Mouse (Mus musculus): ENCODE measurements around the gene Olfr1364.

Olfr1364 gene

GRCm38 (mm10) chr13:21581659-21582058 lies at the start of gene Olfr1364:
Gene Olfr1364 (minus strand): TSS chr13:21581759.
- no peak for DNase-seq (ENCODE audit: low read depth in 1 of 2, low spot score in 2 of 2)

DNA sequence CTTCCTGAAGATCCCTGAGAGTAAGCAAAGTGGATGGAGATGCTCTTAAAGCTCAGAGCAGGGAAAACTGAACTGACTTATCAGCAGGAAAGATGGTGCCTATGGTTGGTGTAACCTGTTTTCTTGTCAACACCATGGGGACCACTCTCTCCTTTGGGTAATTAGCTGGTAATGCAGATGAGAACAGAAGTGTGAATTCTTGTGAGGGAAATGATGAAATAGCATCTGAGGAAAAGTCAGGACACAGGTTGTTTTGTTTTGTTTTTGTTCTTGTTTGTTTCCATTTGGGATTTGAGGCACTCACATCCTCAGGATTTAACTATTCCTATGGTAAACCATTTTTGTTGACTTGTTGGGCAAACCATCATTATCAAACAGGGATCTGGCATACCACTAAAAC lies 32.4 kb upstream of the Olfr1364 start, which contains the start of gene Olfr1362:
Gene Olfr1362, minus strand, starts transcription at position 101 of the 400 bp plus-strand sequence.
- DNase-seq (ENCODE audit: low read depth in 1 of 2, low spot score in 2 of 2): no peak

GRCm38 (mm10) chr13:21591618-21592017 lies 10.1 kb upstream of the Olfr1364 start:
- DNase-seq (ENCODE audit: low read depth in 1 of 2, low spot score in 2 of 2): no peak

GRCm38 (mm10) chr13:21559793-21560192 lies 21.8 kb downstream of the Olfr1364 start, which contains the start of gene Olfr1535:
Gene Olfr1535 (minus strand): TSS chr13:21559893.
- DNase-seq (ENCODE audit: low read depth in 1 of 2, low spot score in 2 of 2): no peak

GRCm38 (mm10) chr13:21550416-21551110 lies 31.0 kb downstream of the Olfr1364 start:
- DNase-seq (ENCODE audit: low read depth in 1 of 2, low spot score in 2 of 2): no peak

DNA sequence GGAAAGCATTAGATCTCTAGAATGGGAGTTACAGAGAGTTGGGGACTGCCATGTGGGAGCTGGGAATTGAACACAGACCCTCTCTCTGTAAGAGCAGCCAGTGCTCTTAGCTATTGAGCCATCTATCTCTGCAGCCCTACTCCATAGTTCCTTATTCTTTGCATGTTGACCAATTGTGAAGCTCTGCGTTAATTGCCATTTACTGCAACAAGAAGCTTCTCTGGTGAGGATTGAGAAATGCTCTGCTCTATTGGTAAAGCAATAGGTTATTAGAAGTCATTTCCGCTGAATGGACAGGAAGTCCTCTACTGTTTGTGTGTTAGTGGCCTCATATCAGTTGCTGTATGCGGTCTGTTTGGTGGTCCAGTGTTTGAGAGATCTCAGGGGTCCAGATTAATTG lies 32.1 kb downstream of the Olfr1364 start:
- no peak for DNase-seq (ENCODE audit: low read depth in 1 of 2, low spot score in 2 of 2)

- DNase-seq (ENCODE audit: low read depth in 1 of 2, low spot score in 2 of 2): no peak
Measured at GRCm38 (mm10) chr13:21542708-21543107, 38.9 kb downstream of the Olfr1364 start, which contains the start of gene Olfr1366. Gene Olfr1366 (minus strand): TSS chr13:21542808.

DNA sequence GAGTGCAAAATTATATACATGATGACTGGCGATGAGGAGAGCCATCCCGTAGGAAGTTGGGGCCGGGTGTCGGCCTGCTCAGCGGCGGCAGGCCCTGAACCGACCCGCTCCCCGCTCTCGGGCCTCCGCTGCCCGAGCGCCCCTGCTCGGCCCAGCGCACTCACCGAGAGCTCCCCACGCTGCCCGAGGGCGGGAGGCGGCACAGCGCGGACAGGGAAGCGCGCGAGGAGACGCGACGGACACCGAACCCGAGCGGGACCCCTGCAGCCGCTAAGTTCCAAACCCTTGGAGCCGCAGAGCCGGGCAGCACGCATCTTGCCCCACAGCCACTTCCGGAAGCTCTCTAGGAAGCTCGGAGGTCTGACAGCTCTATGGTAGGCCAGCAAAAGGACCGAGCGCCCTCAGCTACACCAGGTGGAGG lies 50.8 kb downstream of the Olfr1364 start, which contains the start of gene Zkscan8:
Gene Zkscan8, minus strand, starts transcription at position 340 of the 421 bp plus-strand sequence.
- DNase-seq (ENCODE audit: low read depth in 1 of 2, low spot score in 2 of 2): peak; percentile 61 to 77

DNA sequence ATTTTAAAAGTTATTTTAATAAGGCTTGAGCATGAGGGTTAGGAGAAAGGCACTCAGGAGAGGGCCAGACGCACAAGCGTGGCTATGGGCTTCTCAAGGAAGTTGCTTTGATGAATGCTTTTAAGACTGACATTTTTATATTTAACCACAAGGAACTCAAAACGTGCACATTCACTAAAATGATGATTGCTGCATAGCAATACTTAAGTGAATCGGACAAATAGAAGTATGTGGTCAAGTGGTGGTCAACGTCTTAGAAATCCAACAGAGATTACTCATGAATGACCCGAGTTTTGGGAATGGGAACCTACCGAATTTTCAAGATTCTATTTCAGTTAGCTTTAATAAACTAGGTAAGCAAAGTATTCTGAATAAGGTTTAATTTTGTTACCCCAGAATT lies 51.4 kb downstream of the Olfr1364 start:
- DNase-seq (ENCODE audit: low read depth in 1 of 2, low spot score in 2 of 2): no peak

All from monocyte, adult 2 months (primary cell).